Mouse (Mus musculus): ENCODE data around the gene H2-M11. TPM values are rescaled to one million over a fixed set of nuclear protein-coding genes. Genes with fewer than 3 reads are reported as not detected.

The H2-M11 gene
- polyA plus RNA-seq (2012): not detected in 2 replicates

DNA sequence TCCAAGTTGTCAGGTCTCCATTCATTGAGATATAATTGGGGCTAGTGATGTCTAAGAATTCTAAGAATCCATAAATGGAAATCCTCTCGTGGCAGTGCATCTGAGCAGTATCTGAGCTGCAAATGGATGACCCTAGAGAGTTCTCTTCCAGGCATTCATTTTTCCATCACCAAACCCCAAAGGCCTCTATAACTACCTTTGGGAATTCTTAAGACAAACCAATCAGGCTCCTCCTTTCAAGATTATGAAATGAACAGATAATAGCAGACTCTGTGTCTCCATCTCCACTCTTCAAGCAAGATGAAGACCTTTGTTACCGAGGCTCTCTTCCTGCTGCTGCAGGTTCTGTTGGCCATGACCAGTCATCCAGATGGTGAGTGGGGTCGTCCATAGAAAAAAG is at the start of gene H2-M11:
TSS of gene H2-M11 (plus strand) at position 301 of the 400 bp plus-strand sequence.

Other genes with a start within 250 kb of the H2-M11 start
- not detected in 2 replicates for gene H2-M10.1, start 220.9 kb upstream of the H2-M11 start, polyA plus RNA-seq (2012)
- not detected in 2 replicates for gene H2-M10.3, start 178.7 kb upstream of the H2-M11 start, polyA plus RNA-seq (2012)
- not detected in 2 replicates for gene H2-M10.4, start 84.7 kb upstream of the H2-M11 start, polyA plus RNA-seq (2012)
- gene H2-M9, start 95.6 kb downstream of the H2-M11 start, polyA plus RNA-seq (2012): not detected in 2 replicates
- gene H2-M1, start 125.1 kb downstream of the H2-M11 start, polyA plus RNA-seq (2012): not detected in 2 replicates
- not detected in 2 replicates for gene H2-M10.5, start 225.8 kb downstream of the H2-M11 start, polyA plus RNA-seq (2012)